Mouse (Mus musculus) right cerebral cortex, adult 2 months (tissue): ENCODE measurements around the gene Apobec3.

Source experiments
- DNase-seq, 2 experiments: peaks; one replicate each; pipeline ENCODE4 v3.0.0; 2021 to 2022; ENCODE audit warnings: low spot score in 2 of 2

Gene Apobec3

DNA sequence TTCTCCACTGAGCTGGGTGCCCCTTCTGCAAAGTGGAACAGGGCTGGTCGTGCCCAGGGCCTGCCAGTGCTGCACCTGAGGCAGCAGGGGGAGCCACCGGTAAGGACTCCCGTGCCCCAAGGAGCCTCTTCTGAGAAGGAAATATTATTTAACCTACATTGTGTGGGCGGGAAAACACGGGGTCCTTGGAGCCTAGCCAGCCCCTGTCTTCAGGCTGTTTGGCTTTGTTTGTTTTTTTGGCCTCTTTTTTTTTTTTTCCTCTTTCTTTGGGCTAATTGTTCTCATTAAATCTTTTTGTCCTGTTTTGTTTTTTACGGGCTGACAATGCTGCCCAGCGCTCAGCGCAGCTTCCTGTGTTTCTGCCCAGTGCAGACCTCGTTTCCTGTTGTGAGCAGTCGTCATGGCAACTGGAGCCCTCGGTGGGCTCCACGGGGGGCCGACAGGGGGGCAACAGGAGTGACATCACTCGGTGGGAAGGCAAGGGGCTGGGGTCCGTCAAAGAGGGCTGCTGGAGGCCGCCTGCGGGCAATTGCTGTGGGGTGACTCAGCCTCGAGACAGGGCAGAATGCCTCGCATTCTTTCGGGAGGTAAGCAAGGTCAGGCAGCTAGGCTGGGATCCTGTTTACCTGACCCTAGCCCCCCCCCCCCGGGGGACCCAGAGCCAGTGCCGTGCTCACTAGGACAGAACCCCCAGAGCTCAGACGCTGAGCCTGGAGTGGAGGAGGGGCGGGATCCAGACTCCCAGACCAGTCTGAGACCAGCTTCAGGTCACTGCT is 59.0 kb downstream of the Apobec3 start:
- DNase-seq, result peak; percentile 58 to 62

DNA sequence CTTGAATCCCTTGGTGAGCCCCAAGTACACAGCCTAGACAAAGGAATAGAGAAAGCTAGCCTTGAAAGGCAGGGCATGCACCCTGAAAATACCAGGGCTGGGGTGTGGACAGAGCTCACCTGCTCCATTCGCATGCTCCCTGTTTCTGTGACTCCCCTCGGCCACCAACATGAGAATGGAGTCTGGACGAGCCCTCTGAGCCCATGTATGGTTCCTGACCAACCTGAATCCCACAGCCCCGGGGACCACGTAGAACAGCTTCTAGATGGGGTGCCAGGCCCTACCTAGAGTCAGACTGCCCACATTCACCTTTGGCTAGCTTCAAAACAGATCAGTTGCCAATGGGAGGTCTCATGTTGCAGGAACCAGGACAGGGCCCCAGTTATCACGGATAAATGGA is 59.8 kb downstream of the Apobec3 start:
- no peak for DNase-seq

DNA sequence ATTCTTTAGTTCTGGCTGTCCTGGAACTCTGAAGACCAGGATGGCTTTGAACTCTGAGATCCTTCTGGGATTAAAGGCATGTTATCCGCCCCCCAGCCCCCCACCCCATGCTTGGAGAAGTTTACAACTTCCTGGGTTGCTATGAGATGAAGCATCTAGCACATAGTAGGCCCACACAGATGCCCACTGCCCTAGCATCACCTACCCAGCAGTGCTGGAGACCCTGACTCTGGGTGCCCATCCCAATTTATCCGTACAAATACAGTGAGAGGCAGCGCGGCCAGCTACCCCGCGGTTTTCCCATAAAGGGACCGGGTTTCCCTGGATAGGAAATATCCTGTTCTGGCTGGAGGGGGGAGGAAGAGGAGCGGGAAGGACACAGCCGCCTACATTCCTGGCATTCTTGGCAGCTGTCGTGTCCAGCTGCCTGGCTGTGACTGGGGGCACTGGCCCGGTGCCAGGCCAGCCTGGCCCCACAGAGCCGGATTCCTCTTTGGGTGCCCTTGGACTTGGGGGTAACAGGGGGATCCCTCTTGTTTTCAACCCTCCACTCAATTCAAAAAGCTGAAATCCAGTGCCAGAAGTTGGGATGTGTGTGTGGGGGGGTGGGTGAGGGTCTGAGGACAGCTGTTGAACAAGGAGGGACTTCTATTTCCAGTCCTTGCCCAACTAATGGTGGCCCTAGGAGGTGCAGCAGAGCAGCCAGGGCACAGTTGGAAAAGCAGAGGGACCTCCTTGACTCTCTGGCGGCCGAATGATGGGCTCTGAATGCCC is 60.5 kb downstream of the Apobec3 start:
- DNase-seq, result no peak

DNA sequence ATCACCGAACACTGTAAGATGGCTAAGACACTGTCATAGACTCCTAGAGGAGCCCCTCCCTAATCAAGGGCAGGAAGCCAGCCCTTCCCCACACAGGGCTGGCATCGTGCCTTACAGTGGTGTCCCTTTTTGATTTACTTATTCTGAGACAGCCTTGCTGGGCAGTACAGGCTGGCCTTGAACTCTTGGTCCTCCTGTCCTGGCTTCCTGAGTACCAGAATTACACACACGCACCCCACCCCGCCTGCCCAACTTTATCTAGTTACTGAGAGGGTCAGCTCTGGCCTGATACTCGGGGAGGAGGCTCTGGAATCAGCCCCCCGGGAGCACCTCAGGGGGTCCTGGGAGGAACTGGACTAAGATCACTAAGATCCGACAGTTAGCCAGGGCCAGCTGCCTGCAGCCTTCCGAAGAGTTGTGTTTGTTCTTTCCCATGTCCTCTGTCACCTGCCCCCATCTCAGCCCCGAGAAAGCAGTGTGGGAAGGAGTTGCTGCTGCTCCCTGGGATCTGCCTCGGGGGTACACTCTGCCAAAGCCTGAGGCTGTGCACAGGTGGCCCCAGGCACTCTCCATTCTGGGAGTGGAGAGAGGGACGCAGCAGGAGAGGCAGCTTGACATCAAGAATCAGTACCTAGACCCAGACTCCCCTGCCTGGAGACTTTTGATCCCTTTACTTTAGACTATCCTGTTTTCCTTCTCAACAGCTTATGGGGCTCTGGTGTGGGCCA is 61.2 kb downstream of the Apobec3 start:
- no peak for DNase-seq

DNA sequence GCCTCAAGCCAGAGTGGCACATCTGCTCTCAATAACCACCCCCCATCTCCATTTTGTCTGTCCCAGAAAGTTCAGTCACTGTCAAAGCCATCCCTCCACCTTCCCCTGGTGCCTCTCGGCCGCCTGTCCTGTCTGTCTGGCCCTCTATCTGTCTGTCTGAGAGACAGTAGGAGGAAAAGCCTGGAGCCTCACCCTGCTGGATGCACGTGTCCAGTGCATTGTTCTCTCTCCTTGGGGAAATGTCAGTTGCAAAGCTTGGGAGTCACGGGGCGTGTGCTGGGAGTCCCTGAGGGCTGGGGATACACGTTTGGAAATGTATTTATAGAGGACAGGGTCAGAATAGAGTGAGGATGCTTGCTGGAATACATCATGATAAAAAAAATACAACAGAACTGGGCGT is 62.0 kb downstream of the Apobec3 start:
- DNase-seq, result no peak

DNA sequence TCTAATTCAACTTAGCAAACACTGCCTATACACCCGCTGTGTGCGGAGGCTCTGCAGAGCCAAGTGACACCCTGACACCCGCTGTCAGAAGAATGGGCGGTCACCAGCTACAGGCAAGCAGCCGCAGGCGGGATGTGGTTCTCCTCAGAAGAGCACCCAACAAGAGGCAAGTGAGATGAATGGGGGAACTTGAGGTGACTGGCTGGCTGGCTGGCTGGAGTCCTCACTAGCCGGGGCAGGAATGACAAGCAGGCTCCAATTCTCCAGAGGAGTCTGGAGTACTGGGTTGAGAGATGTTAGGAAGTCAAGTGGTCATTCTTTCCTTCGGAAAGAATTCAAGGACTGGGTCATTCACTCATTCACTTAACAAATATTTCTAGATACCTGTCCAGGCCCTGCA is 65.1 kb downstream of the Apobec3 start:
- DNase-seq, result no peak

DNA sequence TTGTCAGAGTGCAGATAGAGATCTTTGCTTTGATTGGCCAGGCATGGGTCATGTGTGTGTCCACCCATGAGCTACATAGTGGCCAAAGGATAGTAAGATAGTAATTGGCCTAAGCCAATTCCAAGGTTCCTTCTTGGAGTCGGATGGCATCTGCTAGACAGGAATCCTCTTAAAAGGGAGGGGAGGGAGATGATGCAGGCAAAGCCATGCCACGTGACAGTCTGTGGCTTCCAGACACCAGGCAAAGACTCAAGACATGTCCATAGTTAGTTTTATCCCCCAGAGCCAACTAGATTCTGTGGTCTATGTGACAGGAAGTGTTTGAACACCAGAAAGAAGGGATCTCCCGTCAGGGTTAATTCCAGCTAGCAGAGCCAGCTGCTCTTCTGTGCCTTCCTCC is 67.0 kb downstream of the Apobec3 start:
- no peak for DNase-seq

DNA sequence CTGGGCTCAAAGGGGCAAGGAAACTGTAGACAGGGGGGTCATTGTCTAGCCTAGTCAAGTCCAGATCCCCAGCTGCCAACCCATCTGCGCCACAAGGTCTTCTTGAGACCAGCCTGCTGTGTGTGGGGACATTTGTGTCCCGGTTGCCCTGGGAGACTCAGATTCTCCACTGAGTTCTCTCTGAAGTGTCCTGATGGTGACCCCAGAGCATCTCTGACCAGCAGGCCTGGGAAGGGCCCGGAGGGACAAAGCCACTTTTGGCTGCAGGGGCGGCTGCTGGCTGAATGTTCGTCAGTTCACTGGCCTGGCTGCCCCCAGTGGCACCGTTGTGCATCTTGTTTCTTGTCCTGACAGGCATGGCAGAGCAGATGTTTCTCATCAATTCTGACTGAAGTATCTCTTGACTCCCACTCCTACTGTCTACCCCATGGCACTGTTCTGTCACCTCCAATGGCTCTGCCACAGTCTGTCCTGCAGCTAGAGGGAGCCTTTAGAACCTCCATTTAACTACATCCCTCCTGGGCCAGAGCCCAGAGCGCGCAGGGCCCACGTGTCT is 70.0 kb downstream of the Apobec3 start:
- no peak for DNase-seq

DNA sequence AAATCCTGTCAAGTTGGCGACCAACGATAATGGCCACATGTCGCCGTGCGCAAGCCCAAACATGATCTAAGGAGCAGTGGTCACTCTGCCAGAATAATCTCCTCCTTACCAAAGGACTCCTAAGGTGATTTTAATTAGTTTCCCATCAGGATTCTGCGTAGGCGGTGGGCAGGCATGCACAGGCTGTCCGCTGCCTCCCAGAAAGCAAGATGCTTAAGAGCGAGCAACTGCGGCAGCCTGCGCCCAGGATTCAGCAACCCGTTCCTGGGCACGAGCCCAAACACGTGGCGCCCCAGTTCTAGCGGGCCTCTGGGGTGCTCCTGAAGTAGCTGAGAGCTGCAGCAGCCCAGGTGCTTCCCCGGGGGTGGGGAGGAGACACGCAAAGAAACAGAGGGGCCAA is 71.2 kb downstream of the Apobec3 start:
- peak in 1 of 2 experiments; percentile 41 for DNase-seq

DNA sequence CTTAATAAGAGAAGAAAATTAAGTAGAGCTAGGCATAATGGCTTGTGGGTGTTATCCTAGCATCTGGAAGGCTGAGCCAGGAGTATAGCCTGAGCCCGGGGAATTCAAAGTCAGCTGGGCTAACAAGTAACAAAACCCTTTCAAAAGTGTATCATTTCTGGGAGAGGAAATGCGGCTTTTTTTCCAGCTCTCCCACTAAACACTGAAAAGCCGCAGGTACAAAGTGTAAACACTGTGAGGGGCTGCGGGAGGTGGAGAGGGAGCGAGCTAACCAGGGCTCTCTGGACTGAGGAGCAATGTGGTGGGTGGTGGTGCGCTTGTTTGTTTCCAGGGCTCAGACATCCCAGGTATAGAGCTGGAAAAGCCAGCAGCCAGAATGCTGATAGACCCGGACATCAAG is 72.9 kb downstream of the Apobec3 start:
- DNase-seq, result no peak
